Mouse (Mus musculus) E14TG2a.4 (cell line): Measurements from ENCODE around the gene Tbxa2r.

Experiments used
- CTCF ChIP-seq: conservative IDR thresholded peaks from 2 replicates; pipeline ENCODE4 v1.5.1; 2014; ENCODE audit warnings: low read length
- NANOG ChIP-seq: IDR thresholded peaks from 2 replicates; pipeline ENCODE4 v1.6.1; 2014; ENCODE audit warnings: borderline replicate concordance, low read length, mixed read lengths
- POU5F1 ChIP-seq: IDR thresholded peaks from 2 replicates; pipeline ENCODE4 v1.6.1; 2014; ENCODE audit warnings: low read length, borderline replicate concordance

DNA sequence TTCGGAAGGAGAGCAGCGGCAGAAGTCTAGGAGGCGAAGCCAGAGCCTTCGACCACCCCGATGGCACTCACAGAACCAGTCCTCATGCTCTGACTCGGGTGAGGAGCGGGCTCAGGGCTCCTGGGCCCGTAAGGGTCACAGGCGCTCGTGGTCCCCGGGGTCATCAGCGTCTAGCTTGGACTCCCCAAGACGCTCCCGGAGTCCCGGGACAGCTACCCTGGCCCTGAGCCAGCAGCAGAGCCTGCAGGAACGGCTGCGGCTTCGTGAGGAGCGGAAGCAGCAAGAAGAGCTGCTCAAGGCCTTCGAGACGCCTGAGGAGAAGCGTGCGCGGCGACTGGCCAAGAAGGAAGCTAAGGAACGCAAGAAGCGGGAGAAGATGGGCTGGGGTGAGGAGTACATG lies 6.1 kb upstream of the Tbxa2r start:
- TF ChIP-seq CTCF = no peak
- TF ChIP-seq POU5F1 = no peak
- no peak for TF ChIP-seq NANOG
